Mouse (Mus musculus) thymus, postnatal 14 days (tissue): Measurements from ENCODE around the gene Sympk.
"Not testable (repeated sequence)": the region's sequence is repeated elsewhere in the genome, so short reads cannot be mapped to it uniquely, and the experiment has no call there.

Source experiments
- DNase-seq: peaks from one replicate; pipeline ENCODE4 v3.0.0; 2021

Gene Sympk

DNA sequence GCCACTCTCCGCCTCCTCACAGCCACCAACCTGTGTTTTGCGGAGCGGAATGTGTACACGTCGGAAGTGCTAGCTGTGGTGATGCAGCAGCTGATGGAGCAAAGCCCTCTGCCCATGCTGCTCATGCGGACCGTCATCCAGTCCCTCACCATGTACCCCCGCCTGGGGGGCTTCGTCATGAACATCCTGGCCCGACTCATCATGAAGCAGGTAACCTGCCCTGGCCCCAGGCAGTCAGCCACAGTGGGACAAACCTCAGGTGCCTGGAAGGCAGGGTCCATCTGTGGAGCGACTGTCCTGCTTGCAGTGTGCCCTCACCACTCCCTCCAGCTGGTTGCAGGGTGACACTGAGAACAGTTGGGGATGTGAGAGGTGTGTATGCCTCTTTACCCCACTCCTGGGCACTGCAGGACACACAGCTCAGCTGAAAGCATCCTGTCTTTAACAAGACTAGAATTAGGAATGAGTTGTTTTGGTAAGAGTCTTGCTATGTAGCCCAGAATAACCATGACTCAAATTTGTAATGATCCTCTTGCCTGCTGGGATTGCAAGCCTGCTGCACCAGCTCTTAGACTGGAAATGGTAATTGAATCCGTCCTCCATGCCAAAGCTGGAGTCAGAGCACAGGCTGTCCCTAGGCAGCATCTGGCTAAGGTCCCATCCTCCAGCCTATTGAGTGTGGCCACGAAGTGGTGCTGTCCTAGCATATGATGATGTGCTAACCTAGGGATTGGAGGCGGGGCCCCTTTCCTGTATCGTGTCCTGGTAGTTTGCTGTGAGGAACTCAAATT, 28.4 kb downstream of the Sympk start:
- DNase-seq, result no peak

DNA sequence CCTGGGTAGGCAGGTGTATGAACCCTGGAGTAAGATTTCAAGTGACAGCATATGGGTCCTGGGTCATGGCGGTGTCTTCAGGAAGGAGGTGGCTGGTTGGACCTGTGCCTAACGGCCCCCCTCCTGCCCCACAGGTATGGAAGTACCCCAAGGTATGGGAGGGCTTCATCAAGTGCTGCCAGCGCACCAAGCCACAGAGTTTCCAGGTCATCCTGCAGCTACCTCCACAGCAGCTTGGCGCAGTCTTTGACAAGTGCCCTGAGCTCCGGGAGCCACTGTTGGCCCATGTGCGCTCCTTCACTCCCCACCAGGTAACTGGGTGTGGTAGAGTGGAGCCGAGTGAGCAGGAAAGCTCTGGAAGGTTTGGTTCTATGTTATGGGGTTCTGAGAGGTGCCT, 29.0 kb downstream of the Sympk start:
- no peak for DNase-seq

DNA sequence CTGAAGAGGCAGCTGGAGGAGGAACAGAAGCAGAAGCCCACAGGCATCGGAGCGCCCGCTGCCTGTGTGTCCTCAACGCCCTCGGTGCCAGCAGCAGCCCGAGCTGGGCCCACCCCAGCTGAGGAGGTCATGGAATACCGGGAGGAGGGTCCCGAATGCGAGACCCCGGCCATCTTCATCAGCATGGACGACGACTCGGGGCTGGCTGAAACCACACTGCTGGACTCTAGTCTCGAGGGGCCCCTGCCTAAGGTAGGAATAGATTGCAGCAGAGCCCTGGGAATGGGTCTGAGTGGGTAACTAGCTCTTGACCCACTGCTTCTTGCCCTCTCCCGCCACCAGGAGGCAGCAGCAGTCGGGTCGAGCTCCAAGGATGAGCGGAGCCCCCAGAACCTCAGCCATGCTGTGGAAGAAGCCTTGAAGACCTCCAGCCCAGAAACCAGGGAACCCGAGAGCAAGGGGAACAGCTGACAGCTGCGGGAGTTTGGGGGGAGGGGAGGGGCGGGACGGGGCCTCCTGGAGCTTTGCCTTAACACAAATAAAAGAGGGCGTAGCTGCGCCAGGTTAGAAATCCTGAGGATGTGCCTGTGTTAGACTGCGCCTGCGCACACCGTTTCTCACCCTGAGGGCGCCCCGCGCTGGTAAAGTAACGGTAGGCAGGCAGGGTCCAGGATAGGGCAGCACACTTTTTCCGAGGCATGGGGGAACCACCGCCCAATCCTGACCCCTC, 30.0 kb downstream of the Sympk start, which contains the start of gene Rsph6a:
Rsph6a (plus strand) TSS at position 644 of the 730 bp plus-strand sequence.
- peak; percentile 52 for DNase-seq

DNA sequence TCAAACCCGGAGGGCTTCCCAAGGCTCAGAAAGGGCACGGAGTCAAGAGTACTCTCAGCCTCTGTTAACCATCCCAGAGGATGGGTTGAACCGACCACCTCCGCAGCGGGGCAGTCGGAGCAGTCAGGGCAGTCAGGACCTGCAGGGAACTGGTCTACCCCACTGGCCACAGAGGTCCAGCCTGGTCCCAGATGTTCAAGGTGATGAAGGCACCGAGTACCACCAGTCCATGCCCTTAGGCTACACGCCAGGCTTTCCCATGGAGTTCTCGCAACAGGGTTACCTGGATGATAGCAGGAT, 30.6 kb downstream of the Sympk start:
- no peak for DNase-seq

DNA sequence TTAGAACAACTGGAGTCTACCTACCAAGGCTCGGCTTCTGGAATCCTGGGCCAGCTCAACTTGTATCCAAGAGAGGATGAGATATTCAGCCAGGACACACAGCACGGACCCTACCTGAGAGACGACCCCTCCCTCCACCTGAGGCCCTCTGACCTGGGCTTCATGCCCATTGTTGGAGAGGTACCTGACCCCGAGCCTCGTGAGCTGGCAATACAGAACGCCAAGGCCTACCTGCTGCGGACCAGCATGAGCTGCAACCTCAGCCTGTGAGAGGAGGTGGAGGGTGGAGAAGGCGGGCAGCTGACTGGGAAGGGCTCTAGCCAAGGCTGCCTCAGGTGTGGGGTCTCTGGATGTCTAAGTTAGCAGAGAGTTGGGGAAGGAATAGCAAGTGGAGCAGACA, 30.9 kb downstream of the Sympk start:
- no peak for DNase-seq

DNA sequence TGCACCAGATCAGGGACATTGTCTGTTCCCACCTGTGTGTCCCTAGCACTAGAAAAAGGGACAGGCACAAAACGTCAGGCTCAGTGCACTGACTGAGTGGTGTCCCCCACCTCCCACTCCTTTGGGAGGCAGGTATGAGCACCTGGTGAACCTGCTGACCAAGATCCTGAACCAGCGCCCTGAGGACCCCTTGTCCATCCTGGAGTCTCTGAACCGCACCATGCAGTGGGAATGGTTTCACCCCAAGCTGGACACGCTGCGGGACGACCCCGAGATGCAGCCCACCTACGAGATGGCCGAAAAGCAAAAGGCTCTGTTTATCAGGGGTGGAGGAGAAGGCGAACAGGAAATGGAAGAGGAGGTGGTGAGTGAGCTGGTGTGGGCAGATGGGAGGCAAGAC, 33.2 kb downstream of the Sympk start:
- DNase-seq, result no peak

DNA sequence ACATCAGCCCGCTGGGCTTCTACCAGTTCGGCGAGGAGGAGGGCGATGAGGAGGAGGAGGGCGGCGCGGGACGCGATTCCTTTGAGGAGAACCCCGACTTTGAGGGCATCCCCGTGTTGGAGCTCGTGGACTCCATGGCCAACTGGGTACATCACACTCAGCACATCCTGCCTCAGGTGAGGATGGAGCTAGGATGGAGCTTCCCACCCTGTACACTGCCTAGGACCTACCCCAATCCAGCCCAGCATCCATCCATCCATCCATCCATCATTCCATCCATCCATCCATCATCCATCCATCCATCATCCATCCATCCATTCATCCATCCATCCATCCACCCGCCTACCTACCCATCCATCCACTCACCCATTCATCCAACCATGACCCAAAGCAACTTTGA, 41.7 kb downstream of the Sympk start:
- DNase-seq, result no peak

DNA sequence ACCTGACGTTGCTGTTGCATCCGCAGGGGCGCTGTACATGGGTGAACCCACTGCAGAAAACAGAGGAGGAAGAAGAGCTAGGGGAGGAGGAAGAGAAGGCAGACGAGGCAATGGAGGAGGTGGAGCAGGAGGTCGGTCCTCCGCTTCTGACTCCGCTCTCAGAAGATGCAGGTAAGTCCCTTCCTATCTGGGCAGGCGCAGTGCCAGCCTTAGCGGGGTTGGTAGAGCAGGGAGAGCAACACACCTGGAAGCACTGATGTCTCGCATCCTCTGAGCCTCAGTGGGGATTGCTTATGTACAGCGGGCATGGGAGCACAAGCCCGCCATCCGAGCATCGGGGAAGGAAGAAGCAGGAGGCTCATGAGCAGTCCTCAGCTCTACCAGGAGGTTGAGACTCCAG, 42.9 kb downstream of the Sympk start:
- no peak for DNase-seq

DNA sequence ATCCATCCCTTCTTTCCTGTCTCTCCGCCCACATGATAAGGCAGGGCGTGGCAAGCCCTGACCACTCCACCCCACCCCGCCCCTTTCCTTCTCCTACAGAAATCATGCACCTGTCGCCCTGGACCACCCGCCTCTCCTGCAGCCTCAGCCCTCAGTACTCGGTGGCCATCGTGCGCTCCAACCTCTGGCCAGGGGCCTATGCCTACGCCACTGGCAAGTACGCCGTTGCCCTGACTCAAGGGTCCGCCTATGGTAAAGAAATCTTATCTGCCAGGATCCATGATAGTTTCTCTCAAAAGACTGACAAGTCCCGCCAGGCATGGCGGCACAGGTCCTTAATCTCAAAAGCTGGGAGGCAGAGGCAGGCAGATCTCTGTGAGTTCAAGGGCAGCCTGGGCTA, 43.8 kb downstream of the Sympk start:
- DNase-seq, result no peak

DNA sequence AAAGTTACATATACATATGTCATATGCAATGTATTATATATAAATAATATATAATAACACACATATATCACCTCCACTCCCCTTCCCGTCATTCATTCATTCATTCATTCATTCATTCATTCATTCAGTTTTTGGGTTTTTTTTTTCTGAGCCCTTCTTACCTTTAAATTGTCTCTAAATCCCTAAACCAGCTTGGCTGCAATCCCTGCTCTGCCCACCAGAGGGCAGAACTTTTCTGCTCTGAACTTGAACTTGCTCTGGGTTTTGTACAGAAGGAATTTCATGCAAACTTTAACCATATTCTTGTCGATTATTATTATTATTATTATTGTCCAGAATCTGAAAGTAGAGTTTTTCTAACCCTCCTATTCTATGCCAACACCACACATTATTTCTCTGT, 44.5 kb downstream of the Sympk start:
- peak; percentile 78 for DNase-seq

DNA sequence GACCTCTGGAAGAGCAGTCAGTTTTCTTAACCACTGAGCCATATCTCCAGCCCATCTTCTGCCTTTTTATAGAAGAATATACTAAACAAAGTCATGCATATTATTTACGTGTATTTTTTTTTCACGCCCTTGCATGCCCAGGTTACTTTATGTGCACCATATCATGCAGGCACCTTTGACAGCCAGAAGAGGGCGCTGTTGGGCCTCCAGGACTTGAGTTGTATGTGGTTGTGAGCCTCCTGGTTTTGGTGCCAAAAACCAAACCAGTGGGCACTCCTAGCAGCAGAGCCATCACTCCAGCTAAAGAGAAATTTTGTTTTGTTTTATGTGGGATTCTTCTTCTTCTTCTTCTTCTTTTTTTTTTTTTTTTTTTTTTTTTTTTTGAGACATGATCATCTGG, 45.3 kb downstream of the Sympk start:
- DNase-seq, result no peak

DNA sequence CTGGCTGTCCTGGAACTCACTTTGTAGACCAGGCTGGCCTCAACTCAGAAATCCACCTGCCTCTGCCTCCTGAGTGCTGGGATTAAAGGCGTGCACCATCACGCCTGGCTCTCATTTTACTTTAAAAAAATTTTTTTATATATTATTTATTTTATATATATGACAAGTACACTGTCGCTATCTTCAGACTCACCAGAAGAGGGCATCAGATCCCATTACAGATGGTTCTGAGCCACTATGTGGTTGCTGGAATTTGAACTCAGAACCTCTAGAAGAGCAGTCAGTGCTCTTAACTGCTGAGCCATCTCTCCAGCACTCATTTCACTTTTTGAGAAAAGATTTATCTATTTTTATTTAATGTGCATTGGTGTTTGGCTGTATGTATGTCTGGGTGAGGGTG, 46.8 kb downstream of the Sympk start:
- DNase-seq, result not testable (repeated sequence)

DNA sequence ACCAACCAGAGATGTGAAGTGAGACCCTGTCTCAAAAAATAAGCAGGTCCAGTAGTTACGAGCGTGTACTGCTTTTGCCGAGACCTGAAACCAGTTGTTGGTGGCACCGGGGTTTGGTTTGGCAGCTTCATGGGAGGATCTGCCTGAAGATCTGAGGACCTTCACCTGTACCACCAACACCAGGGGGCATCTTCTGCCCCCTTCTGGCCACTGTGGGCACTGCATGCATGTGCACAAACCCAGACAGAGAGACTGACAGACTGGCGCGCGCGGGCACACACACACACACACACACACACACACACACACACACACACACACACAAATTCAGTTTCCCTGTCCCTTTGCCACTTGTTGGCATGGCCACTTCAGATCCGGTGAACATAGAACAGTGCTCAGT, 49.3 kb downstream of the Sympk start:
- peak; percentile 72 for DNase-seq

DNA sequence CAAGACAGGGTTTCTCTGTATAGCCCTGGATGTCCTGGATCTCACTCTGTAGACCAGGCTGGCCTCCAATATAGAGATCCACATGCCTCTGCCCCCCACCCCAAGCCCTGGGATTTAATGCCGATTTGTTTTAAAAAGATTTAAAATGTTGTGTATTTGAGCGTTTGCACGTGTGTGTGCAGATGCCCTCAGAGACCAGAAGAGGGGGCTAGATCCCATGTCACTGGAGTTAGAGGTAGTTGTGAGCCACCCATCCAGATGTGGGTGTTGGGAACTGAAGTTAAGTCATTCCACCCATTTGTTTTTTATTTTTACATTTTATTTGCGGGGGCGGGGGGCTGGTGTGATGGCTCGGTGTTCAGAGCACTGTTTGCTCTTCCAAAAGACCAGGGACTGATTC, 50.3 kb downstream of the Sympk start:
- no peak for DNase-seq

DNA sequence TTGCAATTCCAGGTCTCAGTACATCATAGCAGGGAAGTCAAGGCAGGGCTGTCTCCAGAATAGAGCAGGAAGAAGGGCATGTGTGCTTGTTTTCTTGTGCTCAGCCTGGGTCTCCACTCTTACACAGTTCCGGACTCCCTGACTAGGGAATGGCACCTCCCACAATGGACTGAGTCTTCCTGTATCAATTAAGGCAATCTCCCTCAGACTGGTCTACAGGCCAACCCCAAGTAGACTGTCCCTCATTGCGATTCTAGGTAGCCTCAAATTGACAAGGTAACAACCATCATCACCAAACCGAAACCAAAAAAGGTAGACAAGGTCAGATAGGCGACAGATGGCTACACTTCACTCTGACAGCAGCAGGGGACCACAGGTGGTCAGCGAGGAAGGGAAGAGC, 51.1 kb downstream of the Sympk start:
- no peak for DNase-seq

DNA sequence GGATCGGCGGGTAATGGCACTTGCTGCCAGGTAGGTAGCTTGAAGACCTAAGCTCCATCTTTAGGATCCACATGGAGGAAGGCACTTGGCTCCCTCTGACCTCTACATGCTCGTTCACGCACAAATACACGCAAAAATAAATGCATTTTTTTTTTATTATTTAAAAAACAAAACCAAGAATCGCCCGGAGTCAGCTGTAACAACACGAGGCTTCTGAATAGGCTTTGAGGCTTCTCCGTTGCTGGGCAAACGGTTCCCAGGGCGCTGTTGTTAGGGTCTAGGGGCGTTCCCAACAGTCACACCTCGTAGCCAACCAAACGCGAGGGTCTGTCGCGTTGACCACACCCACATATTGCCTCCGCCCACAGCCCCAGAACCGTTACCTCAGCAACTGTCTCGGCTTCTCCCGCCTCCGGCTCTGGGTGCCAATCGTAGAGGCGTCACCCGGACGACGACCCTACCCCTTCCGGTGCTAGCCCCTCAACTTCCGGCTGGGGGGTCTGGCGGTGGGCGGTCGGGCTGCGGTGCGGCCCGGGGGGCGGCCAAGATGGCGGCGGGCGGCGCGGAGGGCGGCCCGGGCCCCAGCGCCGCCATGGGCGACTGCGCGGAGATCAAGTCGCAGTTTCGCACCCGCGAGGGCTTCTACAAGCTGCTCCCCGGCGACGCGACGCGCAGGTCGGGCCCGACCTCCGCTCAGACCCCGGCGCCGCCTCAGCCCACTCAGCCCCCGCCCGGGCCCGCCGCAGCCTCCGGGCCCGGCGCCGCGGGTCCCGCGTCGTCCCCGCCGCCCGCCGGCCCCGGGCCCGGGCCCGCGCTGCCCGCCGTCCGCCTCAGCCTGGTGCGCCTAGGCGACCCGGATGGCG, 51.8 kb downstream of the Sympk start, which contains the start of gene Dmwd:
Dmwd (plus strand) TSS at position 505 of the 863 bp plus-strand sequence.
- DNase-seq, result peak; percentile 95

DNA sequence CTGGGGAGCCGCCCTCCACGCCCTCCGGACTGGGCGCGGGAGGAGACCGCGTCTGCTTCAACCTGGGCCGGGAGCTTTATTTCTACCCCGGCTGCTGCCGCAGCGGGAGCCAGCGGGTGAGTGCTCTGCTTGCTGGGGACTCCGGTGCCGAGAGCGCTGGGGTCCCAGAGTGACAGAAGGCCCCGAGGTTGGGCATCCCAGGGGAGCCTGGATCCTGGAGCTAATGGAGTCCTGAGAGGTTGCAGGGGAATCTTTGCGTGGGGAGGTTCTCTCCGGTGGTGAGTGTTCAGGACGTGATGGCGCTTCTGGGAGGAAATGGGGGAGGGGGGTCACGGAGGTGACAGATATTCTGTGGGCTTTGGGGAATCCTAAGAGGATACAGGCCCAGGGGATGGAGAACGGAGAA, 52.4 kb downstream of the Sympk start:
- DNase-seq, result peak; percentile 33

DNA sequence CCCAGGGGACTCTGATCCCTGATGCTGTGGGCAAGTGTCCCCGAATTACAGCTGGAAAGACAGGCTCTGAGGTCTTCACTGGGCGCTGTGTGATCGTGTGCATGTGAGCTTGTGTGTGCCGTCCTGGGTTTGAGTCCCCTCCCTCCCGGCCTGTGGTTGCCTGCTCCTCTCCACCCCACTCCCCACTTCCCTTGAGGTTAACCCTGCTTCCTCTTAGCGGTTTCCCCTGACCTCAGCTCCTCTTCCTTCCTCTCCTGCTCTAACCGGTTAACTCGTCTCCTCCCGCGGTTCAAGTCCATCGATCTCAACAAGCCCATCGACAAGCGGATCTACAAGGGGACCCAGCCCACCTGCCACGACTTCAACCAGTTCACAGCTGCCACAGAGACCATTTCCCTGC, 53.6 kb downstream of the Sympk start:
- DNase-seq, result peak; percentile 87

DNA sequence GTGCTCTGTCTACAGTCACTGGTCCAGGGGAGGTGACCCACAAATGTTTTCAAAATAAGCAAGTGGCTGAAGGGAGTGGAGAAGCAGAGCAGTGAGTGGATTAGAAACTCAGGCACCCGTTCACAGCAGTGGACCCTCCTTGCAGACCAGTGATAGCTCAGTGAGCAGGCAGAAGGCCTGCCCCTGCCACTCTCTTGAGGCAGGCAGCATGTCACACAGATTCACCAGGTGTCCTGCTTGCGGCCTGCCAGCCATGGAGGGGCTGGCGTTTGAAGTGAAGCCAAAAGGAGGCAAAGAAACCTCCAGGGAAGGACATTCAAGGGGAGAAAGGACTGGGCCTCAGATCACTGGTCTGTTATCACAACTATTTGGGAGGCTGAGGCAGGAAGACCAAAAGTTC, 54.6 kb downstream of the Sympk start:
- DNase-seq, result no peak

DNA sequence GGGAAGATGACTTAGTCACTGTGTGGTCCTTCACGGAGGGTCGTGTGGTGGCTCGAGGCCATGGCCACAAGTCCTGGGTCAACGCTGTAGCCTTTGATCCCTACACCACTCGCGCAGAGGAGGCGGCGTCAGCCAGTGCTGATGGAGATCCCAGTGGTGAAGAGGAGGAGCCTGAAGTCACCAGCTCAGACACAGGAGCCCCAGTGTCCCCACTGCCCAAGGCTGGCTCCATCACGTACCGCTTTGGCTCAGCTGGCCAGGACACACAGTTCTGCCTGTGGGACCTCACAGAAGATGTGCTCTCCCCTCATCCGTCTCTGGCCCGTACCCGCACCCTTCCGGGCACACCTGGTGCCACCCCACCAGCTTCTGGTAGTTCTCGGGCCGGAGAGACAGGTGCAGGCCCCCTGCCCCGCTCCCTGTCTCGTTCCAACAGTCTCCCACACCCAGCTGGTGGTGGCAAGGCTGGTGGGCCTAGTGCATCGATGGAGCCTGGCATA, 56.3 kb downstream of the Sympk start:
- DNase-seq, result no peak

DNA sequence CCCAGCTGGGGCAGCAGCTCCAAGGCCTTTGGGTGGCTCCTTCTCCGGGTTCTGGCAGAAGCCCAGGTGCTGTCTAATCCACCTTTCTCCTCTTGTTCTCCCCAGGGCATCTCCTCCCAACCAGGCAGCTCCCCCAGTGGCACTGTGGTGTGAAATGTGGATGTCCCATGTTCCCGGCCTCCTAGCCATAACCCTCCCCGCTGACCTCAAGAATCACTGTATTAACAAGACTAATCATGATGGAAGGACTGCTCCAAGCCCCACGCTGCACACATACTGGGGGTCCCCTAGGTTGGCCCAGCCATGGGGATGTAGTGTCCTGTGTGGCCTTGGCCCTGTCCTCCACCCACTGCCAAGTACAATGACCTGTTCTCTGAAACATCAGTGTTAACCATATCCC, 58.0 kb downstream of the Sympk start:
- no peak for DNase-seq

DNA sequence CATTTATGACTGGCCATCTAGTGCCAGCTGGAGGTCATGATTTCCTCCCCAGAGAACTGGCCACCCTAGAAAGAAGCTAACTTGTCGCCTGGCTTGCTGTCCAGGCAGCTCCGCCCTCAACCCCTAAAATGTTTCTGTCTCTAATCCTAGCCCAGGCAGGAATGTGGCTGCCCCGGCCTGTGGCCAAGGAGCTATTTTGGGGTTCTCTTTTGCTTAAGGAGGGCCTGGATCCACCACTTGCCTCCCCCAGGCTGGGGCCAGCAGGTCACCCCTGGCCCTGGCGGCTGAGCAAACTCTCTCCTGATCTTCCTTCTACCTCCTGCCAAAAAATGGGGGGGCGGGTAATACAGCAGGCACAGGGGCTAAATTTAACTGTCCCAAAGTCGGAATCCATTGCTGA, 58.9 kb downstream of the Sympk start:
- DNase-seq, result no peak

DNA sequence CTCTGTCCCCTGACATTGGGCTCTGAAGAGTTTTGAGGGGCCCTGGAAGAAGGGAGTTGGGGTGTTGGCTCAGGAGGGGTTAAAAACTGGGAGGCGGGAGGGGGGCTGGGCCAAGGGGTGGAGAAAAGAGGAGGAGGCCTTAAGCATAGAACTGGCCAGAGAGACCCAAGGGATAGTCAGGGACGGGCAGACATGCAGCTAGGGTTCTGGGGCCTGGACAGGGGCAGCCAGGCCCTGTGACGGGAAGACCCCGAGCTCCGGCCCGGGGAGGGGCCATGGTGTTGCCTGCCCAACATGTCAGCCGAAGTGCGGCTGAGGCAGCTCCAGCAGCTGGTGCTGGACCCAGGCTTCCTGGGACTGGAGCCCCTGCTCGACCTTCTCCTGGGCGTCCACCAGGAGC, 59.5 kb downstream of the Sympk start, which contains the start of gene Dmpk:
Dmpk (plus strand) TSS at position 149 of the 400 bp plus-strand sequence.
- no peak for DNase-seq
